Mouse (Mus musculus): Measurements from ENCODE around the gene Ampd1. TPM values are rescaled to one million over a fixed set of nuclear protein-coding genes. Genes with fewer than 3 reads are reported as not detected.
A peak's percentile ranks its signal among the peaks of the same experiment; 100 is the strongest.
"Not testable (repeated sequence)": the region's sequence is repeated elsewhere in the genome, so short reads cannot be mapped to it uniquely, and the experiment has no call there.

The Ampd1 gene
- polyA plus RNA-seq, 1 experiment from 2014 or later, result not detected

- H3K9me3 ChIP-seq (replicated peaks; ENCODE audit: control insufficient read depth, low read length), result no peaks in the 10 kb centered on the region
- H3K36me3 ChIP-seq (replicated peaks; ENCODE audit: control insufficient read depth, insufficient read depth, low read depth, low read length), result no peaks in the 10 kb centered on the region
- ATAC-seq (replicated peaks; ENCODE audit: insufficient number of reproducible peaks, low FRiP score, low TSS enrichment, low read depth), result no peak
- no peaks in the 10 kb centered on the region for H3K27me3 ChIP-seq (ENCODE audit: control insufficient read depth, insufficient read depth, low read length)
- no peak overlapping the region for H3K27ac ChIP-seq (replicated peaks; ENCODE audit: low read depth, low read length)
- WGBS, result 43% methylated on average over 6 of the region's 6 CpGs
- no peak overlapping the region for H3K9ac ChIP-seq (replicated peaks; ENCODE audit: low read length)
- H3K4me2 ChIP-seq (ENCODE audit: low read depth, low read length), result no peak overlapping the region
- peak; percentile 13 for DNase-seq (ENCODE audit: low spot score)
- no peak overlapping the region for H3K4me3 ChIP-seq (ENCODE audit: low read depth, low read length)
- H3K4me1 ChIP-seq (ENCODE audit: control insufficient read depth, insufficient read depth, low read length), result no peaks in the 10 kb centered on the region; the same call in 1 of the 2 replicates
These were observed 56.5 kb downstream of the Ampd1 start for GRCm38 (mm10) chr3:103130236-103130751.

- ATAC-seq (replicated peaks; ENCODE audit: insufficient number of reproducible peaks, low FRiP score, low TSS enrichment, low read depth), result no peak
- no peak for DNase-seq (ENCODE audit: low spot score)
- Histone ChIP-seq H3K4me2 (ENCODE audit: low read depth, low read length) (no peak overlapping the region), H3K9ac (replicated peaks; ENCODE audit: low read length) (no peak overlapping the region), H3K27ac (replicated peaks; ENCODE audit: low read depth, low read length) (no peak overlapping the region), H3K27me3 (ENCODE audit: control insufficient read depth, insufficient read depth, low read length) (no peaks in the 10 kb centered on the region), H3K9me3 (replicated peaks; ENCODE audit: control insufficient read depth, low read length) (no peaks in the 10 kb centered on the region), H3K4me1 (ENCODE audit: control insufficient read depth, insufficient read depth, low read length) (no peaks in the 10 kb centered on the region; the same call in 1 of the 2 replicates), H3K4me3 (ENCODE audit: low read depth, low read length) (no peak overlapping the region), H3K36me3 (replicated peaks; ENCODE audit: control insufficient read depth, insufficient read depth, low read depth, low read length) (no peaks in the 10 kb centered on the region)
- 89% methylated on average over 10 of the region's 10 CpGs for WGBS
These were observed 59.3 kb downstream of the Ampd1 start for GRCm38 (mm10) chr3:103133098-103133497.

GRCm38 (mm10) chr3:103136414-103137077 lies 62.7 kb downstream of the Ampd1 start:
- Histone ChIP-seq H3K9me3 (replicated peaks; ENCODE audit: control insufficient read depth, low read length) (no peaks in the 10 kb centered on the region), H3K27ac (replicated peaks; ENCODE audit: low read depth, low read length) (no peak overlapping the region), H3K27me3 (ENCODE audit: control insufficient read depth, insufficient read depth, low read length) (no peaks in the 10 kb centered on the region), H3K9ac (replicated peaks; ENCODE audit: low read length) (no peak overlapping the region), H3K4me2 (ENCODE audit: low read depth, low read length) (no peak overlapping the region), H3K4me3 (ENCODE audit: low read depth, low read length) (no peak overlapping the region), H3K4me1 (ENCODE audit: control insufficient read depth, insufficient read depth, low read length) (no peaks in the 10 kb centered on the region), H3K36me3 (replicated peaks; ENCODE audit: control insufficient read depth, insufficient read depth, low read depth, low read length) (no peaks in the 10 kb centered on the region)
- WGBS, result 74% methylated on average over 4 of the region's 4 CpGs
- DNase-seq (ENCODE audit: low spot score) (no peak), ATAC-seq (replicated peaks; ENCODE audit: insufficient number of reproducible peaks, low FRiP score, low TSS enrichment, low read depth) (no peak)

- Histone ChIP-seq H3K36me3 (replicated peaks; ENCODE audit: control insufficient read depth, insufficient read depth, low read depth, low read length) (no peaks in the 10 kb centered on the region), H3K9me3 (replicated peaks; ENCODE audit: control insufficient read depth, low read length) (no peaks in the 10 kb centered on the region), H3K27me3 (ENCODE audit: control insufficient read depth, insufficient read depth, low read length) (no peaks in the 10 kb centered on the region), H3K4me2 (ENCODE audit: low read depth, low read length) (no peak overlapping the region), H3K9ac (replicated peaks; ENCODE audit: low read length) (no peak overlapping the region), H3K27ac (replicated peaks; ENCODE audit: low read depth, low read length) (no peak overlapping the region), H3K4me1 (ENCODE audit: control insufficient read depth, insufficient read depth, low read length) (no peaks in the 10 kb centered on the region), H3K4me3 (ENCODE audit: low read depth, low read length) (no peak overlapping the region)
- 77% methylated on average over 8 of the region's 8 CpGs for WGBS
- ATAC-seq (replicated peaks; ENCODE audit: insufficient number of reproducible peaks, low FRiP score, low TSS enrichment, low read depth), result no peak
- peak; percentile 17 for DNase-seq (ENCODE audit: low spot score)
These were observed 65.2 kb downstream of the Ampd1 start for GRCm38 (mm10) chr3:103139047-103139446.

- ATAC-seq (replicated peaks; ENCODE audit: insufficient number of reproducible peaks, low FRiP score, low TSS enrichment, low read depth); H3K4me1 ChIP-seq (ENCODE audit: control insufficient read depth, insufficient read depth, low read length); H3K4me2 ChIP-seq (ENCODE audit: low read depth, low read length); H3K27me3 ChIP-seq (ENCODE audit: control insufficient read depth, insufficient read depth, low read length); H3K4me3 ChIP-seq (ENCODE audit: low read depth, low read length); H3K9ac ChIP-seq (replicated peaks; ENCODE audit: low read length); H3K9me3 ChIP-seq (replicated peaks; ENCODE audit: control insufficient read depth, low read length); H3K36me3 ChIP-seq (replicated peaks; ENCODE audit: control insufficient read depth, insufficient read depth, low read depth, low read length); DNase-seq (ENCODE audit: low spot score); H3K27ac ChIP-seq (replicated peaks; ENCODE audit: low read depth, low read length): not testable (repeated sequence)
- 66% methylated on average over 11 of the region's 11 CpGs for WGBS
These were observed 66.5 kb downstream of the Ampd1 start for GRCm38 (mm10) chr3:103140095-103140838.

GRCm38 (mm10) chr3:103141287-103141686 lies 67.5 kb downstream of the Ampd1 start:
- no peak overlapping the region for H3K9ac ChIP-seq (replicated peaks; ENCODE audit: low read length)
- H3K27me3 ChIP-seq (ENCODE audit: control insufficient read depth, insufficient read depth, low read length), result no peaks in the 10 kb centered on the region
- H3K27ac ChIP-seq (replicated peaks; ENCODE audit: low read depth, low read length), result no peak overlapping the region
- H3K4me2 ChIP-seq (ENCODE audit: low read depth, low read length), result no peak overlapping the region
- ATAC-seq (replicated peaks; ENCODE audit: insufficient number of reproducible peaks, low FRiP score, low TSS enrichment, low read depth) (no peak), DNase-seq (ENCODE audit: low spot score) (no peak)
- H3K4me3 ChIP-seq (ENCODE audit: low read depth, low read length), result no peak overlapping the region
- 90% methylated on average over 11 of the region's 11 CpGs for WGBS
- no peaks in the 10 kb centered on the region for H3K9me3 ChIP-seq (replicated peaks; ENCODE audit: control insufficient read depth, low read length)
- no peaks in the 10 kb centered on the region for H3K36me3 ChIP-seq (replicated peaks; ENCODE audit: control insufficient read depth, insufficient read depth, low read depth, low read length)
- H3K4me1 ChIP-seq (ENCODE audit: control insufficient read depth, insufficient read depth, low read length), result no peaks in the 10 kb centered on the region

- Histone ChIP-seq H3K36me3 (replicated peaks; ENCODE audit: control insufficient read depth, insufficient read depth, low read depth, low read length) (no peaks in the 10 kb centered on the region), H3K27me3 (ENCODE audit: control insufficient read depth, insufficient read depth, low read length) (no peaks in the 10 kb centered on the region), H3K4me1 (ENCODE audit: control insufficient read depth, insufficient read depth, low read length) (no peaks in the 10 kb centered on the region), H3K9me3 (replicated peaks; ENCODE audit: control insufficient read depth, low read length) (no peaks in the 10 kb centered on the region), H3K27ac (replicated peaks; ENCODE audit: low read depth, low read length) (no peak overlapping the region), H3K4me3 (ENCODE audit: low read depth, low read length) (no peak overlapping the region), H3K4me2 (ENCODE audit: low read depth, low read length) (no peak overlapping the region), H3K9ac (replicated peaks; ENCODE audit: low read length) (no peak overlapping the region)
- 85% methylated on average over 10 of the region's 10 CpGs for WGBS
- no peak for ATAC-seq (replicated peaks; ENCODE audit: insufficient number of reproducible peaks, low FRiP score, low TSS enrichment, low read depth)
- DNase-seq (ENCODE audit: low spot score), result no peak
These were observed 68.6 kb downstream of the Ampd1 start for GRCm38 (mm10) chr3:103142366-103142765.

GRCm38 (mm10) chr3:103145336-103145735 lies 71.5 kb downstream of the Ampd1 start:
- Histone ChIP-seq H3K9ac (replicated peaks; ENCODE audit: low read length) (no peak overlapping the region), H3K27me3 (ENCODE audit: control insufficient read depth, insufficient read depth, low read length) (no peaks in the 10 kb centered on the region), H3K4me2 (ENCODE audit: low read depth, low read length) (no peak overlapping the region), H3K4me3 (ENCODE audit: low read depth, low read length) (no peak overlapping the region), H3K27ac (replicated peaks; ENCODE audit: low read depth, low read length) (no peak overlapping the region), H3K36me3 (replicated peaks; ENCODE audit: control insufficient read depth, insufficient read depth, low read depth, low read length) (no peaks in the 10 kb centered on the region), H3K9me3 (replicated peaks; ENCODE audit: control insufficient read depth, low read length) (no peaks in the 10 kb centered on the region), H3K4me1 (ENCODE audit: control insufficient read depth, insufficient read depth, low read length) (no peaks in the 10 kb centered on the region)
- DNase-seq (ENCODE audit: low spot score) (no peak), ATAC-seq (replicated peaks; ENCODE audit: insufficient number of reproducible peaks, low FRiP score, low TSS enrichment, low read depth) (no peak)
- WGBS, result 85% methylated on average over 2 of the region's 2 CpGs

All from embryonic facial prominence, embryonic 11.5 days (tissue).